24 mouse cellular contexts compared by ENCODE assay signal in the genomic region with DNA sequence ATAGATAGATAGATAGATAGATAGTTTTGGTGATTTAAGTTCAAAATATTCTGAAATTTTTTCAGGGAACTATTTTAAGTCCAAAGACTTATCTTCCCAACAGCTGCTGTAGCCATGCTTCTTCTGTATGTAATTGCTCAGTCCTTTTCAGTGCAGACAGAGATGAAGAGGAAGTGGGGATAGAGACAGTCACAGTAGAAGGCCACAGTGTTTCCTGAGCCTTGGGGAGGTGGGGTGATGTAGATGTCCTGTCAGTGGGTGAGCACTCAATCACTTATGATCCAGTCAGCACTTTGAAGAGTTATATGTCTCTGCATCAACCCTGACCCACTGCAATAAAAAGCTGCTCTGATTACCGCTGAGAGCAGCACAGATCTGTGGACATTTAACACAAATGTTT.
A peak's percentile ranks its signal among the peaks of the same experiment; 100 is the strongest.
DNase-seq lines count a peak whose midpoint lies in the region; ATAC-seq lines count a peak whose summit lies in the region.
"Had no signal": no experiment of that assay in that cellular context is flagged by ENCODE, and none has a peak within 500 bp of the region (broad histone marks: within the 10 kb centered on the region; RNA-seq: fewer than 3 reads in every experiment).

No protein-coding gene starts in this region.

- H3K36me3 ChIP-seq in forebrain, embryonic 10.5 days (replicated peaks): no peaks in the 10 kb centered on the region

- H3K9me3 ChIP-seq in forebrain, embryonic 10.5 days: no peaks in the 10 kb centered on the region
- H3K9me3 ChIP-seq: heart, embryonic 15.5 days; limb, embryonic 15.5 days; midbrain, embryonic 10.5 days; neural tube, embryonic 13.5 days had no signal

- no peak overlapping the region for H3K4me3 ChIP-seq in forebrain, embryonic 10.5 days
- H3K4me3 ChIP-seq: heart, embryonic 15.5 days; limb, embryonic 15.5 days; midbrain, embryonic 10.5 days; neural tube, embryonic 13.5 days had no signal

- peak; percentile 11 for DNase-seq in thymus, postnatal 0 days (ENCODE audit: low spot score)
- no peak for DNase-seq in thymus, adult 18-20 months
- DNase-seq in forebrain, embryonic 10.5 days (ENCODE audit: extremely low spot score, low spot score): no peak
- no peak for DNase-seq in urinary bladder, adult 18-20 months (ENCODE audit: low spot score in 2 of 2)
- no peak for DNase-seq in right cerebral cortex, postnatal 36 days (ENCODE audit: low spot score in 2 of 2)
- DNase-seq: adrenal gland, postnatal 36 days; cerebellum, adult 2 months; cerebellum, postnatal 36 days; heart, adult 18-20 months; heart, postnatal 4 days; kidney, adult 2 months; kidney, postnatal 10 days; layer of hippocampus, postnatal 36 days; lung, postnatal 10 days; right cerebral cortex, postnatal 14 days; thymus, postnatal 14 days had no signal

- H3K27me3 ChIP-seq in forebrain, embryonic 10.5 days (ENCODE audit: poor library complexity, severe bottlenecking): no peaks in the 10 kb centered on the region
- H3K27me3 ChIP-seq: heart, embryonic 15.5 days; limb, embryonic 15.5 days; neural tube, embryonic 13.5 days had no signal

- WGBS in forebrain, embryonic 10.5 days: 81% methylated on average over 1 of the region's 1 CpGs

- no peaks in the 10 kb centered on the region for H3K4me1 ChIP-seq in forebrain, embryonic 10.5 days
- H3K4me1 ChIP-seq: midbrain, embryonic 10.5 days had no signal

- ATAC-seq in granulocyte monocyte progenitor cell, adult 5-6 weeks (replicated peaks; ENCODE audit: poor library complexity, severe bottlenecking): peak; percentile 81
- peak; percentile 69 for ATAC-seq in megakaryocyte progenitor cell, adult 5-6 weeks (replicated peaks; ENCODE audit: poor library complexity)
- ATAC-seq: hindbrain, embryonic 16.5 days had no signal

- no peak overlapping the region for H3K27ac ChIP-seq in forebrain, embryonic 10.5 days
- H3K27ac ChIP-seq: heart, embryonic 15.5 days; limb, embryonic 15.5 days; midbrain, embryonic 10.5 days; neural tube, embryonic 13.5 days; stomach, postnatal 0 days had no signal
